Mouse (Mus musculus): ENCODE measurements around the gene Kcnh7. TPM values are rescaled to one million over a fixed set of nuclear protein-coding genes. Genes with fewer than 3 reads are reported as not detected.

Kcnh7 gene
- polyA plus RNA-seq, 1 experiment from 2014 or later, result 18.4 TPM

DNA sequence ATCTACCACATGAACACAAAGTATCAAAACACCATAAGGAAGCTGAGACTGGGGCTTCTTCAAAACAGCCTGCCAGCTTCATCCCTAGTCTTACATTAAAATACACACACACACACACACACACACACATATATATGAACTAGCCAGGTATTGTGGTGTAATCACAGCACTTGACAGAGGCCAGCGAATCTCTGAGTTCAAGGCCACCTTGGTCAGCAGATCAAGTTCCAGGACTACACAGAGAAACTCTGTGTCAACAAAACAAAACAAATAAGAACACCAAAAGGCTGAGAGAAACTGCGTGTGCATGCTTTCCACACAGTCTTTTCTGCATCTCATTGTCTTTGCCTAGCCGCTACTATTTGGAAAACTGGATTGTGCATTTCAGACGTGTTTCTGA, 531.6 kb downstream of the Kcnh7 start:
- Histone ChIP-seq H3K9me3 (ENCODE audit: control insufficient read depth, low read length) (no peaks in the 10 kb centered on the region), H3K9ac (replicated peaks; ENCODE audit: low read depth, low read length) (no peak overlapping the region), H3K4me2 (ENCODE audit: low read depth, low read length) (no peak overlapping the region), H3K27me3 (ENCODE audit: control insufficient read depth, insufficient read depth, low read length) (no peaks in the 10 kb centered on the region), H3K36me3 (ENCODE audit: control insufficient read depth, insufficient read depth, low read length) (no peaks in the 10 kb centered on the region), H3K4me3 (ENCODE audit: low read depth, low read length) (no peak overlapping the region), H3K4me1 (ENCODE audit: control insufficient read depth, insufficient read depth, low read length) (no peaks in the 10 kb centered on the region), H3K27ac (ENCODE audit: low read depth, low read length) (no peak overlapping the region)
- 89% methylated on average over 4 of the region's 4 CpGs for WGBS
- ATAC-seq (ENCODE audit: low read depth), result no peak

DNA sequence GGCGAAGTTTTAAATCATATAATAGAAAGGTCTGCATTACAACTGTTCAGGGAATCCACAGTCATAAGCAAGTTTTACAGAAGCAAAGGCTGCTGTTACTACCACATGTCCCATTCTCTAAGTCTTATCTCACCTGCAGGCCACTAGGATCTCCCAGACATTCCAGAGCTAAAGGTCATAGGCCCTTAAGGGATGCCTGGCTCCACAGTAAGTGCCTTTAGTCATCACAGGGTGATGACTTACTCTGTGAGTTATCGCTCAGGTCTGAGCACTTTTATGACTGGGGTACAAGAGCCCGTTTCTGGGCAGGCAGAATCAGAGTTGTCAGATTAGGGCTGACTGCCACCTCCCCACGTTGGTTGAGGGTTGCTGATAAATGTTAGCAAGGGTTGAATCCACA, 532.2 kb downstream of the Kcnh7 start:
- no peaks in the 10 kb centered on the region for H3K9me3 ChIP-seq (ENCODE audit: control insufficient read depth, low read length)
- WGBS, result 73% methylated on average over 4 of the region's 4 CpGs
- no peak for ATAC-seq (ENCODE audit: low read depth)
- H3K27me3 ChIP-seq (ENCODE audit: control insufficient read depth, insufficient read depth, low read length), result no peaks in the 10 kb centered on the region
- no peak overlapping the region for H3K4me3 ChIP-seq (ENCODE audit: low read depth, low read length)
- H3K27ac ChIP-seq (ENCODE audit: low read depth, low read length), result no peak overlapping the region
- H3K9ac ChIP-seq (replicated peaks; ENCODE audit: low read depth, low read length), result no peak overlapping the region
- no peak overlapping the region for H3K4me2 ChIP-seq (ENCODE audit: low read depth, low read length)
- H3K36me3 ChIP-seq (ENCODE audit: control insufficient read depth, insufficient read depth, low read length), result no peaks in the 10 kb centered on the region
- no peaks in the 10 kb centered on the region for H3K4me1 ChIP-seq (ENCODE audit: control insufficient read depth, insufficient read depth, low read length)

DNA sequence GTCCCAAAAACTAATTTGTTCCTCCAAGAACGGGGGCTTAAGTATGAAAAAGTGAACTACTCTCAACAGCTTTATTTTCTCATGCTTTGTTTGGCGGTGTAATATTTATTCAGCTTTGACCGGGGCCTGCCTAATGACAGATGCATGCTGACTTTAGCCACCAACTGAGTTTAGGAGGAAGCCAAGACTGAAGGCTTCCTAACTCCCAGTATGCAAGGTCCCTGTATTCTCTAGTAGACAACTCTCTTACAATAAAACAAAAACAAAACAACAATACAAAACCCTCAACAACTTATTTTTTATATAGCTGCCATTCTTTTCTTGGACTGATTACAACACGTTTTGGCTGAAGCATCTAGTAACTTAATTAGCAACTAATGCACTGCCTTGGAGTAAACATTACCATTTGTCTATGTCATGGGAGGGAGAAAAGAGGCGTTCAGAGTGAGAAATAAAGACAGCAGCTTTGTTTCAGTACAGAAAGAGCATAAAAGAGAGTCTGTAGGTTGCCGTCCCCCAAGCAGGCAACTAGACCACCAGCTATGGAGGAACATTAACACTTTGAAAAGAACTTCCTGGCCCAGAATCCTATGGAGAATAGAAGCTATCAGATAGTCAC, 537.3 kb downstream of the Kcnh7 start:
- H3K9me3 ChIP-seq (ENCODE audit: control insufficient read depth, low read length), result no peaks in the 10 kb centered on the region
- H3K36me3 ChIP-seq (ENCODE audit: control insufficient read depth, insufficient read depth, low read length), result no peaks in the 10 kb centered on the region
- H3K4me2 ChIP-seq (ENCODE audit: low read depth, low read length), result peak overlapping the region; percentile 65
- 5% methylated on average over 6 of the region's 6 CpGs for WGBS
- H3K9ac ChIP-seq (replicated peaks; ENCODE audit: low read depth, low read length), result no peak overlapping the region
- no peak overlapping the region for H3K27ac ChIP-seq (ENCODE audit: low read depth, low read length)
- no peak for ATAC-seq (ENCODE audit: low read depth)
- H3K4me1 ChIP-seq (ENCODE audit: control insufficient read depth, insufficient read depth, low read length), result no peaks in the 10 kb centered on the region
- 0 out of 2 replicates have a peak overlapping the region, but pooled peaks have one; percentile 39 for H3K4me3 ChIP-seq (ENCODE audit: low read depth, low read length)
- H3K27me3 ChIP-seq (ENCODE audit: control insufficient read depth, insufficient read depth, low read length), result no peaks in the 10 kb centered on the region

DNA sequence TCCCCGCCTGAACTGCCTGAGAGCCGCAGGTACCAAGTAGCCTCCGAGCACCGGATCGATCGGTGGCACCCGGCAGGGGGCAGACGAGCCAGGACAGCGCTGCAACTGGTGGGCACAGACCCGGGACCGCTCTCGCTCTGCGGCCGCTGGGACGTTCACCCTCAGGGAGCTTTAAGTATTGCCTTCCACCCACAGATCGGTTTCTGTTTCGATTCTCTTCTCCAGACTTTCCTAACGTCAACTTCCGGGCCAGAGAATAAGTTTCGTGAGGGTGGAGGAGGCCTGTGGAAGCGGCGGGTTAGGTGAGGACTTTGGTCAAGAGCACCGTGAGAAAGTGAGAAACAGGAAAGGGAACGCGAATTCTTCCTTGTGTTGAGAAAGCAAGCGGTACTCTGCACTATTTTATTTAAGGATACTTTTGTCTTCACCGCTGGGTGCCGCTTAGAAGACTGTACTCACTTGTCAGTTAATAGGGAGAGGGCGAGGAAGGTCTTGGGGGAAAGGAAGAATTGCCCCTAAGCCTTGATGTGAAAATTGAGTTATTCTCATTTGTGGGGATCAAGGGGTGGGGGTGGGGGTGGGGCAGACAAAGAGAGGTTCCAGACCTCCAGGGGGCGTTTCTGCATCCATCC, 538.0 kb downstream of the Kcnh7 start, which contains the start of gene Ifih1:
Gene Ifih1 (minus strand): TSS at position 242 of the 632 bp plus-strand sequence.
- peak; percentile 88 for ATAC-seq (ENCODE audit: low read depth)
- H3K4me1 ChIP-seq (ENCODE audit: control insufficient read depth, insufficient read depth, low read length), result no peaks in the 10 kb centered on the region
- no peaks in the 10 kb centered on the region for H3K36me3 ChIP-seq (ENCODE audit: control insufficient read depth, insufficient read depth, low read length)
- peak within 1 kb of the TSS; percentile 65 for H3K4me2 ChIP-seq (ENCODE audit: low read depth, low read length)
- H3K9me3 ChIP-seq (ENCODE audit: control insufficient read depth, low read length), result no peaks in the 10 kb centered on the region
- H3K4me3 ChIP-seq (ENCODE audit: low read depth, low read length), result peak within 1 kb of the TSS; percentile 39
- no peaks in the 10 kb centered on the region for H3K27me3 ChIP-seq (ENCODE audit: control insufficient read depth, insufficient read depth, low read length)
- H3K9ac ChIP-seq (replicated peaks; ENCODE audit: low read depth, low read length), result peak within 1 kb of the TSS; percentile 33; the same call in 1 of the 2 replicates
- under 1% methylated on average over 30 of the region's 30 CpGs for WGBS
- no peak within 1 kb of the TSS for H3K27ac ChIP-seq (ENCODE audit: low read depth, low read length)

DNA sequence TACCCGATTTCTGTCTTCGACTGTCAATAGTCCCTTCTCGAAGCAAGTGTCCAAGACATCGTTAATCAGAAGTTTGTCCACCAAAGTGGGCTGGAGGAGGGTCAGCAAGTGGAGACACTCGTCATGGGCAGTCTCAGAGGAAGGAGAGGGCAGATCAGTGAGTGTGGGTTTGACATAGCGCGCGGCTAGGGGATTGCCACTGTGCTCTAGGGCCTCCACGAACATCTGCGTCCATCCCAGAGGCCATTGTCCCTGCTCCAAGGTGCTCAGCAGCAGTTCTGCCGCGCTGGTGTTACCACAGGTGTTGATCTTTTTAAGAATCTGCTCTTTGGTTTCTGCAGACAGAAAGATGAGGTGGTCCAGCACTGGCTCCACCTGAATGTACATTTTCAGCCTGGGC, 538.6 kb downstream of the Kcnh7 start:
- Histone ChIP-seq H3K36me3 (ENCODE audit: control insufficient read depth, insufficient read depth, low read length) (no peaks in the 10 kb centered on the region), H3K9ac (replicated peaks; ENCODE audit: low read depth, low read length) (peak overlapping the region; percentile 33; the same call in 1 of the 2 replicates), H3K9me3 (ENCODE audit: control insufficient read depth, low read length) (no peaks in the 10 kb centered on the region), H3K4me2 (ENCODE audit: low read depth, low read length) (peak overlapping the region; percentile 65), H3K4me1 (ENCODE audit: control insufficient read depth, insufficient read depth, low read length) (no peaks in the 10 kb centered on the region), H3K27ac (ENCODE audit: low read depth, low read length) (no peak overlapping the region), H3K4me3 (ENCODE audit: low read depth, low read length) (peak overlapping the region; percentile 39), H3K27me3 (ENCODE audit: control insufficient read depth, insufficient read depth, low read length) (no peaks in the 10 kb centered on the region)
- peak; percentile 44; the same call in 1 of the 2 replicates for ATAC-seq (ENCODE audit: low read depth)
- 37% methylated on average over 12 of the region's 12 CpGs for WGBS

DNA sequence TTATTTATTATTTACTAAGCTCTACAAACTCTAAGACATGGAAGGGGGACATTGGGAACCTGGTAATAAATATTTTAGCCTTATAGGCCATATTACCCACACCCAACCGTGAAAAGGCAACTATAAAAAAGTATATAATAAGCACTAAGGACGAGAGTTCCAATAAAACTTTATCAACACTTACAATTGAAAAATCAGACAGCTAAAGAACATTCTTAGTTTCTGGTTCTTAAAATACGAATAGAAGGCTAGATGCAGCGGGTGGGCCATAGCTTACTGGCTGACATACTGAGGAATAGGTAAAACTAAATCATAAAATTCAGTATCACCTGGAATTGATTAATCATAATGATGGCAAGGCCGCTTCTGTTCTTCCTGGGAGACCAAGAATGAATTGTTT, 539.2 kb downstream of the Kcnh7 start:
- no peaks in the 10 kb centered on the region for H3K36me3 ChIP-seq (ENCODE audit: control insufficient read depth, insufficient read depth, low read length)
- ATAC-seq (ENCODE audit: low read depth), result no peak
- no peaks in the 10 kb centered on the region for H3K27me3 ChIP-seq (ENCODE audit: control insufficient read depth, insufficient read depth, low read length)
- H3K4me1 ChIP-seq (ENCODE audit: control insufficient read depth, insufficient read depth, low read length), result no peaks in the 10 kb centered on the region
- no peak overlapping the region for H3K27ac ChIP-seq (ENCODE audit: low read depth, low read length)
- H3K4me2 ChIP-seq (ENCODE audit: low read depth, low read length), result no peak overlapping the region
- WGBS, result 95% methylated on average over 5 of the region's 5 CpGs
- no peaks in the 10 kb centered on the region for H3K9me3 ChIP-seq (ENCODE audit: control insufficient read depth, low read length)
- H3K9ac ChIP-seq (replicated peaks; ENCODE audit: low read depth, low read length), result no peak overlapping the region
- H3K4me3 ChIP-seq (ENCODE audit: low read depth, low read length), result no peak overlapping the region
